Mouse (Mus musculus): ENCODE data around the gene Gbgt1.

DNA sequence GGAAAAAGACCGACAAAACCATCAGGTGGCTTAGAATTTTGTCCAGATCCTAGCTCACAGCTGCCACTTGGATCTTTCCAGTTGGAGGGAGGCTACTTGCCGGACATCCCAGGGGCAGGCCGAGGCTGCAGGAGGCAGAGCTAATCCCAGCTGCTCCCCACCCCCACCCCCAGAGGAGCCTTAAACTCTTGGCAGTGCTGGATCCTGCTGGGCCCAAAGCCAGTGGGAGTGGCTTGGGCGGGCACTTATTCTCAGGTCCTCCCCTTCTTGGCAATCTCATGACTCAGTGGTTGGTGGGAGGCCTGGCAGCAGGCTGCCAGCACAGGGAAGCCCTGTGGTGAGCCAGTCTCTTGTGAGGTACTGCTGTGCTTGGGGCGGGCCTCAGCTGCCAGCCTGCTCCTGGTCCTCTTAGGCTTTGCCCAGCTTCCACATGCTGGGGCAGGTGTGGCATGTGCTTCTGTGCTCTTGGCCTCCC is 27.0 kb downstream of the Gbgt1 start:
- no peak for TF ChIP-seq CTCF (IDR thresholded peaks at IDR 0.05; ENCODE audit: low read depth)
- no peak; the same call in 1 of the 2 replicates for TF ChIP-seq EP300 (IDR thresholded peaks at IDR 0.05; ENCODE audit: low read depth)

Data from heart, postnatal 0 days (tissue).